Mouse (Mus musculus): ENCODE measurements around the gene Rab29. TPM values are rescaled to one million over a fixed set of nuclear protein-coding genes. Genes with fewer than 3 reads are reported as not detected.
A peak's percentile ranks its signal among the peaks of the same experiment; 100 is the strongest.

Rab29 gene
- polyA plus RNA-seq, 1 experiment from 2014 or later, result 23.1 TPM

- Histone ChIP-seq H3K27ac (ENCODE audit: low read length) (no peak overlapping the region), H3K9ac (replicated peaks; ENCODE audit: low read depth) (no peak overlapping the region), H3K9me3 (ENCODE audit: low read length) (no peaks in the 10 kb centered on the region), H3K4me1 (ENCODE audit: insufficient read depth, low read depth, low read length) (no peaks in the 10 kb centered on the region), H3K36me3 (ENCODE audit: insufficient read depth, low read length) (peaks cover 20% of the 10 kb centered on the region; the same call in 1 of the 2 replicates), H3K27me3 (replicated peaks; ENCODE audit: insufficient read depth, low read length) (no peaks in the 10 kb centered on the region), H3K4me3 (ENCODE audit: low read depth, low read length) (no peak overlapping the region), H3K4me2 (replicated peaks; ENCODE audit: low read depth, low read length) (no peak overlapping the region)
- ATAC-seq, result no peak
- TF ChIP-seq EP300 (IDR thresholded peaks at IDR 0.05), result no peak
- TF ChIP-seq CTCF (IDR thresholded peaks at IDR 0.05), result no peak
- 84% methylated on average over 8 of the region's 8 CpGs for WGBS
- DNase-seq (ENCODE audit: low spot score), result no peak
These were observed 22.1 kb upstream of the Rab29 start for GRCm38 (mm10) chr1:131844883-131845282.

GRCm38 (mm10) chr1:131846255-131846654 is 20.8 kb upstream of the Rab29 start:
- DNase-seq (ENCODE audit: low spot score) (peak; percentile 31), ATAC-seq (peak; percentile 35; the same call in 1 of the 2 replicates)
- Histone ChIP-seq H3K4me2 (replicated peaks; ENCODE audit: low read depth, low read length) (no peak overlapping the region), H3K27ac (ENCODE audit: low read length) (no peak overlapping the region), H3K9me3 (ENCODE audit: low read length) (no peaks in the 10 kb centered on the region), H3K4me3 (ENCODE audit: low read depth, low read length) (no peak overlapping the region), H3K9ac (replicated peaks; ENCODE audit: low read depth) (no peak overlapping the region), H3K36me3 (ENCODE audit: insufficient read depth, low read length) (peaks cover 17% of the 10 kb centered on the region; the same call in 1 of the 2 replicates), H3K4me1 (ENCODE audit: insufficient read depth, low read depth, low read length) (no peaks in the 10 kb centered on the region), H3K27me3 (replicated peaks; ENCODE audit: insufficient read depth, low read length) (no peaks in the 10 kb centered on the region)
- peak; percentile 67 for TF ChIP-seq CTCF (IDR thresholded peaks at IDR 0.05)
- no peak for TF ChIP-seq EP300 (IDR thresholded peaks at IDR 0.05)
- WGBS, result 77% methylated on average over 5 of the region's 5 CpGs

GRCm38 (mm10) chr1:131861811-131862210 is 5.2 kb upstream of the Rab29 start:
- Histone ChIP-seq H3K9ac (replicated peaks; ENCODE audit: low read depth) (no peak overlapping the region), H3K27me3 (replicated peaks; ENCODE audit: insufficient read depth, low read length) (no peaks in the 10 kb centered on the region), H3K36me3 (ENCODE audit: insufficient read depth, low read length) (no peaks in the 10 kb centered on the region), H3K4me3 (ENCODE audit: low read depth, low read length) (no peak overlapping the region), H3K9me3 (ENCODE audit: low read length) (no peaks in the 10 kb centered on the region), H3K4me2 (replicated peaks; ENCODE audit: low read depth, low read length) (no peak overlapping the region), H3K27ac (ENCODE audit: low read length) (no peak overlapping the region), H3K4me1 (ENCODE audit: insufficient read depth, low read depth, low read length) (no peaks in the 10 kb centered on the region)
- DNase-seq (ENCODE audit: low spot score) (no peak), ATAC-seq (no peak)
- WGBS, result 73% methylated on average over 4 of the region's 4 CpGs
- TF ChIP-seq EP300 (IDR thresholded peaks at IDR 0.05) (no peak), CTCF (IDR thresholded peaks at IDR 0.05) (no peak)

GRCm38 (mm10) chr1:131865596-131865995 is 1.4 kb upstream of the Rab29 start:
- Histone ChIP-seq H3K9me3 (ENCODE audit: low read length) (no peaks in the 10 kb centered on the region), H3K36me3 (ENCODE audit: insufficient read depth, low read length) (no peaks in the 10 kb centered on the region), H3K4me2 (replicated peaks; ENCODE audit: low read depth, low read length) (no peak overlapping the region), H3K27me3 (replicated peaks; ENCODE audit: insufficient read depth, low read length) (no peaks in the 10 kb centered on the region), H3K4me1 (ENCODE audit: insufficient read depth, low read depth, low read length) (0 out of 2 replicates have a peak, but pooled peaks cover 4% of the 10 kb centered on the region), H3K4me3 (ENCODE audit: low read depth, low read length) (no peak overlapping the region), H3K9ac (replicated peaks; ENCODE audit: low read depth) (no peak overlapping the region), H3K27ac (ENCODE audit: low read length) (no peak overlapping the region)
- ATAC-seq, result no peak
- TF ChIP-seq CTCF (IDR thresholded peaks at IDR 0.05) (no peak), EP300 (IDR thresholded peaks at IDR 0.05) (no peak)
- no peak for DNase-seq (ENCODE audit: low spot score)
- WGBS, result 75% methylated on average over 5 of the region's 5 CpGs

GRCm38 (mm10) chr1:131866304-131866999 is 572 bp upstream of the Rab29 start:
- DNase-seq (ENCODE audit: low spot score) (peak; percentile 30), ATAC-seq (no peak)
- Histone ChIP-seq H3K27ac (ENCODE audit: low read length) (no peak overlapping the region), H3K27me3 (replicated peaks; ENCODE audit: insufficient read depth, low read length) (no peaks in the 10 kb centered on the region), H3K4me3 (ENCODE audit: low read depth, low read length) (no peak overlapping the region; the same call in 1 of the 2 replicates), H3K4me2 (replicated peaks; ENCODE audit: low read depth, low read length) (no peak overlapping the region), H3K4me1 (ENCODE audit: insufficient read depth, low read depth, low read length) (0 out of 2 replicates have a peak, but pooled peaks cover 4% of the 10 kb centered on the region), H3K9me3 (ENCODE audit: low read length) (no peaks in the 10 kb centered on the region), H3K9ac (replicated peaks; ENCODE audit: low read depth) (no peak overlapping the region), H3K36me3 (ENCODE audit: insufficient read depth, low read length) (no peaks in the 10 kb centered on the region)
- 64% methylated on average over 6 of the region's 6 CpGs for WGBS
- no peak for TF ChIP-seq EP300 (IDR thresholded peaks at IDR 0.05)

GRCm38 (mm10) chr1:131867946-131868290 is 894 bp downstream of the Rab29 start:
- Histone ChIP-seq H3K27me3 (replicated peaks; ENCODE audit: insufficient read depth, low read length) (no peaks in the 10 kb centered on the region), H3K4me2 (replicated peaks; ENCODE audit: low read depth, low read length) (peak overlapping the region; percentile 90), H3K36me3 (ENCODE audit: insufficient read depth, low read length) (no peaks in the 10 kb centered on the region; the same call in 1 of the 2 replicates), H3K4me3 (ENCODE audit: low read depth, low read length) (peak overlapping the region; percentile 60), H3K9ac (replicated peaks; ENCODE audit: low read depth) (peak overlapping the region; percentile 46), H3K9me3 (ENCODE audit: low read length) (no peaks in the 10 kb centered on the region), H3K27ac (ENCODE audit: low read length) (0 out of 2 replicates have a peak overlapping the region, but pooled peaks have one; percentile 22), H3K4me1 (ENCODE audit: insufficient read depth, low read depth, low read length) (0 out of 2 replicates have a peak, but pooled peaks cover 4% of the 10 kb centered on the region)
- no peak for TF ChIP-seq CTCF (IDR thresholded peaks at IDR 0.05)
- TF ChIP-seq EP300 (IDR thresholded peaks at IDR 0.05), result no peak
- 14% methylated on average over 10 of the region's 10 CpGs for WGBS
- peak; percentile 13; the same call in 1 of the 2 replicates for ATAC-seq
- DNase-seq (ENCODE audit: low spot score), result peak; percentile 27

Data from lung, postnatal 0 days (tissue).